Mouse (Mus musculus) liver, adult (tissue): ENCODE measurements around the gene Cfap100.

Experiments used
- GATA4 ChIP-seq: IDR thresholded peaks from 2 replicates; pipeline ENCODE4 v1.6.1; 2014; ENCODE audit warnings: mild to moderate bottlenecking, low read length; ENCODE audit not compliant: insufficient replicate concordance

Gene Cfap100

GRCm38 (mm10) chr6:90428380-90428974 lies at the start of gene Cfap100:
Gene Cfap100, minus strand, starts transcription at chr6:90428797.
- no peak for TF ChIP-seq GATA4

GRCm38 (mm10) chr6:90476941-90477518 lies 48.4 kb upstream of the Cfap100 start:
- no peak for TF ChIP-seq GATA4

- TF ChIP-seq GATA4: peak; percentile 80
These were observed 47.2 kb upstream of the Cfap100 start for GRCm38 (mm10) chr6:90475854-90476212.

- no peak for TF ChIP-seq GATA4
These were observed 46.7 kb upstream of the Cfap100 start for GRCm38 (mm10) chr6:90475176-90475853.

GRCm38 (mm10) chr6:90474361-90474750 lies 45.8 kb upstream of the Cfap100 start:
- no peak for TF ChIP-seq GATA4

- TF ChIP-seq GATA4: no peak
These were observed 45.2 kb upstream of the Cfap100 start for GRCm38 (mm10) chr6:90473630-90474360.

- no peak for TF ChIP-seq GATA4
These were observed 44.1 kb upstream of the Cfap100 start for GRCm38 (mm10) chr6:90472697-90473096.

- TF ChIP-seq GATA4: no peak
These were observed 43.5 kb upstream of the Cfap100 start for GRCm38 (mm10) chr6:90472079-90472478.

GRCm38 (mm10) chr6:90470947-90471541 lies 42.4 kb upstream of the Cfap100 start:
- no peak for TF ChIP-seq GATA4

- no peak for TF ChIP-seq GATA4
These were observed 41.7 kb upstream of the Cfap100 start for GRCm38 (mm10) chr6:90470255-90470654.

GRCm38 (mm10) chr6:90469041-90469440 lies 40.4 kb upstream of the Cfap100 start:
- TF ChIP-seq GATA4: no peak

- TF ChIP-seq GATA4: no peak
These were observed 39.6 kb upstream of the Cfap100 start for GRCm38 (mm10) chr6:90468216-90468615.

GRCm38 (mm10) chr6:90466847-90467410 lies 38.3 kb upstream of the Cfap100 start:
- TF ChIP-seq GATA4: no peak

- TF ChIP-seq GATA4: no peak
These were observed 37.5 kb upstream of the Cfap100 start for GRCm38 (mm10) chr6:90466079-90466478.

- no peak for TF ChIP-seq GATA4
These were observed 36.5 kb upstream of the Cfap100 start for GRCm38 (mm10) chr6:90465028-90465640.

- TF ChIP-seq GATA4: no peak
These were observed 35.4 kb upstream of the Cfap100 start for GRCm38 (mm10) chr6:90463890-90464421.
